Mouse (Mus musculus): ENCODE data around the gene Capn2. TPM values are rescaled to one million over a fixed set of nuclear protein-coding genes. Genes with fewer than 3 reads are reported as not detected.

Capn2 gene
- total and polyA plus RNA-seq, 2 experiments from 2014 or later, result 62.6 to 71.2 TPM

- no peak for TF ChIP-seq CTCF (IDR thresholded peaks at IDR 0.05; ENCODE audit: low read depth)
- no peak for TF ChIP-seq EP300 (IDR thresholded peaks at IDR 0.05; ENCODE audit: low read depth)
Measured at GRCm38 (mm10) chr1:182535080-182535481, 17.7 kb upstream of the Capn2 start.

GRCm38 (mm10) chr1:182533583-182533982 lies 16.2 kb upstream of the Capn2 start:
- no peaks in the 10 kb centered on the region for H3K36me3 ChIP-seq (replicated peaks; ENCODE audit: control insufficient read depth, insufficient read depth, low read length)
- no peaks in the 10 kb centered on the region for H3K4me1 ChIP-seq (ENCODE audit: control insufficient read depth, insufficient read depth)
- DNase-seq (ENCODE audit: low spot score) (no peak), ATAC-seq (ENCODE audit: insufficient read depth, low read depth) (no peak)
- no peak overlapping the region for H3K4me3 ChIP-seq (ENCODE audit: low read depth, low read length)
- 0 out of 2 replicates have a peak, but pooled peaks cover 8% of the 10 kb centered on the region for H3K9me3 ChIP-seq (replicated peaks; ENCODE audit: control insufficient read depth, low read length)
- H3K27ac ChIP-seq (ENCODE audit: low read depth), result no peak overlapping the region
- 42% methylated on average over 3 of the region's 3 CpGs for WGBS
- no peak for TF ChIP-seq EP300 (IDR thresholded peaks at IDR 0.05; ENCODE audit: low read depth)
- TF ChIP-seq CTCF (IDR thresholded peaks at IDR 0.05; ENCODE audit: low read depth), result no peak
- no peaks in the 10 kb centered on the region for H3K27me3 ChIP-seq (ENCODE audit: control insufficient read depth, insufficient read depth, low read length)
- no peak overlapping the region for H3K9ac ChIP-seq (replicated peaks; ENCODE audit: low read depth, low read length)
- no peak overlapping the region for H3K4me2 ChIP-seq (ENCODE audit: low read depth, low read length)

More at GRCm38 (mm10) chr1:182535080-182535481, 17.7 kb upstream of the Capn2 start:
- Histone ChIP-seq H3K36me3 (replicated peaks; ENCODE audit: control insufficient read depth, insufficient read depth, low read length) (no peaks in the 10 kb centered on the region), H3K27me3 (ENCODE audit: control insufficient read depth, insufficient read depth, low read length) (no peaks in the 10 kb centered on the region), H3K4me2 (ENCODE audit: low read depth, low read length) (no peak overlapping the region), H3K4me1 (ENCODE audit: control insufficient read depth, insufficient read depth) (no peaks in the 10 kb centered on the region), H3K27ac (ENCODE audit: low read depth) (no peak overlapping the region), H3K4me3 (ENCODE audit: low read depth, low read length) (no peak overlapping the region), H3K9me3 (replicated peaks; ENCODE audit: control insufficient read depth, low read length) (0 out of 2 replicates have a peak, but pooled peaks cover 8% of the 10 kb centered on the region), H3K9ac (replicated peaks; ENCODE audit: low read depth, low read length) (no peak overlapping the region)
- no peak for DNase-seq (ENCODE audit: low spot score)
- WGBS, result 81% methylated on average over 3 of the region's 3 CpGs
- no peak for ATAC-seq (ENCODE audit: insufficient read depth, low read depth)

DNA sequence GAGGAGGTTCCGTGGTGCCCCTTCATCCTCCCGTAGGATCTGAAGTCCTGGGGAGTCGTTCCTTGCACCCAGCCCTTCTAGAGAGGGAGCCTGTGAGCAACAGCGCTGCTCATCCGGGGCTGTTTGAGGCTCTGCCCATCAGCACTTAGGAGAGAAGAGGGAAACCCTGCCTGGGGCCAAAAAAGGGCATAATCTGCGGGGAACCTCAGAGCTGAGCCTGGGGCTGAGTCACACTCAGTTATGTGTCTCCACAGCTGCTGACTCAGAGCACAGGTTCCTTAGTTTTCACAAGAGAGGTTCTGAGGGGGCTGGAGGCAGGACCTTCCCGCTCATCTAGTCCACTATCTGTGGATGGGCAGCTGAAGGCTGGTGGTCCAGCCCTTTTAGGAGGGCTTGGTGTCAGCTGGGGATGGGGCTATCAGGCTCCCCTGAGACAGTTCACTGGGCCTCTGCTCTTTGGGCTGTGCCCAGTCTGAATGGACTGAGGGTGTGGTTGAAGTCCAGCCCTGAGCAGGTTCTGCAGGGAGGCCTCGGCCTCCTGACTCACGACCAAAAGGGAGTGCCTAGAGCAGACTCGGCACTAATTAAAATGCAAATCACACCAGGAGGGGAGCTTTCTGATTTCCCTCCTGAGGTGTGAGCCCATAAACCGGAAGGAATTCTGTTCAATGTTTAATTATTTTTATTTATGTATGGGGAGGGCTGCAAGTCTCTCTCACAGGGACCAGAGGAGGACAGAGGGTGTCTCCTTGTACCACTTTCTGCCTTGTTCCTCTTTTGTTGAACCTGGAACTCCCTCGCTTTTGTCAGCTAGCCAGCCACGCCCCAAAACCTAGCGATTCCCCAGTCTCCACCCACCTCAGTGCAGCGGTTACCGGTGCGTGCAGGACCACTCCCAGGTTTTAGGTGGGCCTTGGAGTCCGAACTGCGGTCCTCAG lies 10.8 kb upstream of the Capn2 start:
- WGBS, result 27% methylated on average over 19 of the region's 19 CpGs

GRCm38 (mm10) chr1:182527261-182527766 lies 9.9 kb upstream of the Capn2 start:
- no peak overlapping the region for H3K4me2 ChIP-seq (ENCODE audit: low read depth, low read length)
- no peak for DNase-seq (ENCODE audit: low spot score)
- no peaks in the 10 kb centered on the region for H3K9me3 ChIP-seq (replicated peaks; ENCODE audit: control insufficient read depth, low read length)
- TF ChIP-seq CTCF (IDR thresholded peaks at IDR 0.05; ENCODE audit: low read depth) (no peak), EP300 (IDR thresholded peaks at IDR 0.05; ENCODE audit: low read depth) (no peak)
- H3K4me1 ChIP-seq (ENCODE audit: control insufficient read depth, insufficient read depth), result no peaks in the 10 kb centered on the region
- 56% methylated on average over 13 of the region's 13 CpGs for WGBS
- H3K9ac ChIP-seq (replicated peaks; ENCODE audit: low read depth, low read length), result no peak overlapping the region
- H3K27me3 ChIP-seq (ENCODE audit: control insufficient read depth, insufficient read depth, low read length), result no peaks in the 10 kb centered on the region
- no peaks in the 10 kb centered on the region for H3K36me3 ChIP-seq (replicated peaks; ENCODE audit: control insufficient read depth, insufficient read depth, low read length)
- no peak for ATAC-seq (ENCODE audit: insufficient read depth, low read depth)
- no peak overlapping the region for H3K4me3 ChIP-seq (ENCODE audit: low read depth, low read length)
- H3K27ac ChIP-seq (ENCODE audit: low read depth), result peak overlapping the region; percentile 1; the same call in 1 of the 2 replicates

More for the DNA sequence above, 10.8 kb upstream of the Capn2 start:
- Histone ChIP-seq H3K9me3 (replicated peaks; ENCODE audit: control insufficient read depth, low read length) (0 out of 2 replicates have a peak, but pooled peaks cover 7% of the 10 kb centered on the region), H3K4me1 (ENCODE audit: control insufficient read depth, insufficient read depth) (no peaks in the 10 kb centered on the region), H3K4me2 (ENCODE audit: low read depth, low read length) (no peak overlapping the region), H3K4me3 (ENCODE audit: low read depth, low read length) (no peak overlapping the region), H3K27me3 (ENCODE audit: control insufficient read depth, insufficient read depth, low read length) (no peaks in the 10 kb centered on the region), H3K9ac (replicated peaks; ENCODE audit: low read depth, low read length) (no peak overlapping the region), H3K36me3 (replicated peaks; ENCODE audit: control insufficient read depth, insufficient read depth, low read length) (no peaks in the 10 kb centered on the region), H3K27ac (ENCODE audit: low read depth) (peak overlapping the region; percentile 1; the same call in 1 of the 2 replicates)
- ATAC-seq (ENCODE audit: insufficient read depth, low read depth) (peak; percentile 67; the same call in 1 of the 2 replicates), DNase-seq (ENCODE audit: low spot score) (peak; percentile 78)
- no peak for TF ChIP-seq CTCF (IDR thresholded peaks at IDR 0.05; ENCODE audit: low read depth)
- TF ChIP-seq EP300 (IDR thresholded peaks at IDR 0.05; ENCODE audit: low read depth), result no peak

DNA sequence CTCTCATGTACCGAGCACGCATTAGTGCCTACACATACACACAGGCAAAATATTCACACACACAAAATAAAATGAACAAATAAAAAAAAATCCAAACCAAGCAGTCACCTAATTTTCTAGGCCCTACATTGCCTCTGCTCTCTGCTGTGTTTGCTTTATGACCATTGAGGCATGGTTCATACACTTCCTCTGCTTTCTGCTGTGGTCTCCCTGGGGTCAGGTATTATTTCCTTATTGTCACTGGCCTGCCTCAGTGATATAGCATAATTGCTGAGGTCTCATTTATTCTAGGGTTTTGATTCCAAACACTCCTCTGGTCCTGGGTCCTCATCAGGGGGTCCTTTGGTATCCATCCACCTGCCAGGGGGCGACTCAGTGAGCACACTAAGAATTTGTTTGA lies 8.2 kb upstream of the Capn2 start:
- H3K9ac ChIP-seq (replicated peaks; ENCODE audit: low read depth, low read length), result no peak overlapping the region
- H3K4me1 ChIP-seq (ENCODE audit: control insufficient read depth, insufficient read depth), result peaks cover 3% of the 10 kb centered on the region
- no peaks in the 10 kb centered on the region for H3K27me3 ChIP-seq (ENCODE audit: control insufficient read depth, insufficient read depth, low read length)
- H3K4me3 ChIP-seq (ENCODE audit: low read depth, low read length), result no peak overlapping the region
- H3K4me2 ChIP-seq (ENCODE audit: low read depth, low read length), result no peak overlapping the region
- ATAC-seq (ENCODE audit: insufficient read depth, low read depth), result no peak
- H3K36me3 ChIP-seq (replicated peaks; ENCODE audit: control insufficient read depth, insufficient read depth, low read length), result no peaks in the 10 kb centered on the region
- no peak for TF ChIP-seq EP300 (IDR thresholded peaks at IDR 0.05; ENCODE audit: low read depth)
- no peak for TF ChIP-seq CTCF (IDR thresholded peaks at IDR 0.05; ENCODE audit: low read depth)
- no peak overlapping the region for H3K27ac ChIP-seq (ENCODE audit: low read depth)
- WGBS, result 97% methylated on average over 3 of the region's 3 CpGs
- H3K9me3 ChIP-seq (replicated peaks; ENCODE audit: control insufficient read depth, low read length), result no peaks in the 10 kb centered on the region
- no peak for DNase-seq (ENCODE audit: low spot score)
